Comparison of ENCODE assay signal across 21 mouse cellular contexts in genomic region chr5:75266871-75267270, GRCm38 (mm10).
A peak's percentile ranks its signal among the peaks of the same experiment; 100 is the strongest.
DNase-seq lines count a peak whose midpoint lies in the region; ATAC-seq and TF ChIP-seq lines count a peak whose summit lies in the region.
"Had no signal": no experiment of that assay in that cellular context is flagged by ENCODE, and none has a peak within 500 bp of the region (broad histone marks: within the 10 kb centered on the region; RNA-seq: fewer than 3 reads in every experiment).

No protein-coding gene starts in this region.

- no peaks in the 10 kb centered on the region for H3K36me3 ChIP-seq in kidney, embryonic 15.5 days
- no peaks in the 10 kb centered on the region for H3K36me3 ChIP-seq in kidney, adult 2 months (ENCODE audit: control insufficient read depth, insufficient read depth, low read length)
- H3K36me3 ChIP-seq in midbrain, embryonic 10.5 days: no peaks in the 10 kb centered on the region
- no peaks in the 10 kb centered on the region for H3K36me3 ChIP-seq in midbrain, postnatal 0 days (ENCODE audit: insufficient read depth, low read length)
- H3K36me3 ChIP-seq in limb, embryonic 13.5 days: no peaks in the 10 kb centered on the region
- H3K36me3 ChIP-seq: embryonic facial prominence, embryonic 13.5 days; heart, embryonic 15.5 days had no signal

- no peak for DNase-seq in kidney, adult 2 months
- peak; percentile 18 for DNase-seq in kidney, postnatal 14 days
- DNase-seq in kidney, adult 8-10 months: no peak
- DNase-seq in midbrain, embryonic 10.5 days (ENCODE audit: low spot score): no peak
- no peak for DNase-seq in midbrain, postnatal 0 days (ENCODE audit: low spot score)
- DNase-seq in layer of hippocampus, postnatal 10 days (ENCODE audit: low spot score in 2 of 2): no peak
- DNase-seq: adrenal gland, adult 2 months; adrenal gland, postnatal 25 days; cerebellum, adult 18-20 months; cerebellum, adult 9-11 months; cerebellum, postnatal 36 days; gastrocnemius, adult 2 months; gastrocnemius, postnatal 36 days; heart, adult 11 months; heart, postnatal 14 days had no signal

- no peak overlapping the region for H3K4me2 ChIP-seq in kidney, embryonic 15.5 days
- no peak overlapping the region for H3K4me2 ChIP-seq in midbrain, postnatal 0 days (ENCODE audit: low read depth, low read length, poor library complexity, severe bottlenecking)
- H3K4me2 ChIP-seq in limb, embryonic 13.5 days (replicated peaks): no peak overlapping the region
- H3K4me2 ChIP-seq: embryonic facial prominence, embryonic 13.5 days; heart, embryonic 11.5 days; heart, embryonic 15.5 days had no signal

- peaks cover 8% of the 10 kb centered on the region for H3K4me1 ChIP-seq in kidney, embryonic 15.5 days
- no peaks in the 10 kb centered on the region for H3K4me1 ChIP-seq in kidney, adult 2 months (ENCODE audit: control insufficient read depth, insufficient read depth, low read length)
- peaks cover 16% of the 10 kb centered on the region for H3K4me1 ChIP-seq in midbrain, embryonic 10.5 days
- no peaks in the 10 kb centered on the region for H3K4me1 ChIP-seq in midbrain, postnatal 0 days (ENCODE audit: insufficient read depth, low read length)
- H3K4me1 ChIP-seq in limb, embryonic 13.5 days: peaks cover 11% of the 10 kb centered on the region
- H3K4me1 ChIP-seq: embryonic facial prominence, embryonic 13.5 days; heart, embryonic 15.5 days had no signal

- peak overlapping the region; percentile 10; the same call in 1 of the 2 replicates for H3K27ac ChIP-seq in kidney, embryonic 15.5 days
- H3K27ac ChIP-seq in kidney, adult 2 months (ENCODE audit: insufficient read depth, low read depth, low read length): no peak overlapping the region
- H3K27ac ChIP-seq in midbrain, embryonic 10.5 days (replicated peaks): peak overlapping the region; percentile 71
- no peak overlapping the region for H3K27ac ChIP-seq in midbrain, postnatal 0 days (ENCODE audit: low read depth, low read length)
- H3K27ac ChIP-seq in limb, embryonic 13.5 days: peak overlapping the region; percentile 33; the same call in 1 of the 2 replicates
- H3K27ac ChIP-seq: embryonic facial prominence, embryonic 13.5 days; gastrocnemius, adult 2 months; heart, embryonic 15.5 days had no signal

- no peaks in the 10 kb centered on the region for H3K27me3 ChIP-seq in kidney, embryonic 15.5 days
- no peaks in the 10 kb centered on the region for H3K27me3 ChIP-seq in kidney, adult 2 months (replicated peaks; ENCODE audit: control insufficient read depth, insufficient read depth, low read length)
- H3K27me3 ChIP-seq in midbrain, embryonic 10.5 days (ENCODE audit: low read depth, poor library complexity, severe bottlenecking): no peaks in the 10 kb centered on the region
- no peaks in the 10 kb centered on the region for H3K27me3 ChIP-seq in midbrain, postnatal 0 days (ENCODE audit: insufficient read depth, low read length)
- H3K27me3 ChIP-seq in limb, embryonic 13.5 days: no peaks in the 10 kb centered on the region
- H3K27me3 ChIP-seq: embryonic facial prominence, embryonic 13.5 days; heart, embryonic 15.5 days had no signal

- TF ChIP-seq CTCF in kidney, adult 2 months (conservative IDR thresholded peaks at IDR 0.05; ENCODE audit: insufficient read depth, insufficient read length, low read depth, low read length): no peak
- TF ChIP-seq CTCF in midbrain, postnatal 0 days (IDR thresholded peaks at IDR 0.05): no peak

- no peaks in the 10 kb centered on the region for H3K9me3 ChIP-seq in kidney, embryonic 15.5 days (replicated peaks)
- H3K9me3 ChIP-seq in midbrain, embryonic 10.5 days (replicated peaks): no peaks in the 10 kb centered on the region
- H3K9me3 ChIP-seq in midbrain, postnatal 0 days (ENCODE audit: low read length): no peaks in the 10 kb centered on the region
- H3K9me3 ChIP-seq in limb, embryonic 13.5 days: no peaks in the 10 kb centered on the region
- H3K9me3 ChIP-seq: embryonic facial prominence, embryonic 13.5 days; heart, embryonic 15.5 days had no signal

- no peak for TF ChIP-seq POLR2A in kidney, adult 2 months (IDR thresholded peaks at IDR 0.05; ENCODE audit: low read depth, low read length)

- H3K4me3 ChIP-seq in kidney, embryonic 15.5 days (replicated peaks): no peak overlapping the region
- no peak overlapping the region for H3K4me3 ChIP-seq in kidney, adult 2 months (ENCODE audit: insufficient read depth, low read depth, low read length)
- H3K4me3 ChIP-seq in midbrain, embryonic 10.5 days: no peak overlapping the region
- no peak overlapping the region for H3K4me3 ChIP-seq in midbrain, postnatal 0 days (ENCODE audit: low read depth, low read length)
- no peak overlapping the region for H3K4me3 ChIP-seq in limb, embryonic 13.5 days
- H3K4me3 ChIP-seq: embryonic facial prominence, embryonic 13.5 days; gastrocnemius, adult 2 months; heart, embryonic 15.5 days had no signal

- ATAC-seq in kidney, embryonic 15.5 days (replicated peaks; ENCODE audit: low FRiP score): no peak
- no peak for ATAC-seq in midbrain, postnatal 0 days (ENCODE audit: low FRiP score)
- ATAC-seq in limb, embryonic 13.5 days (ENCODE audit: low FRiP score, low read depth): no peak
- ATAC-seq: forebrain, embryonic 14.5 days had no signal

- WGBS in kidney, embryonic 15.5 days: 57% methylated on average over 4 of the region's 4 CpGs
- 63% methylated on average over 4 of the region's 4 CpGs for WGBS in kidney, adult 2 months
- WGBS in midbrain, embryonic 10.5 days: 92% methylated on average over 4 of the region's 4 CpGs
- 78% methylated on average over 4 of the region's 4 CpGs for WGBS in midbrain, postnatal 0 days
- 69% methylated on average over 4 of the region's 4 CpGs for WGBS in limb, embryonic 13.5 days

- H3K9ac ChIP-seq in kidney, embryonic 15.5 days: no peak overlapping the region
- no peak overlapping the region for H3K9ac ChIP-seq in midbrain, postnatal 0 days (replicated peaks; ENCODE audit: low read length, poor library complexity, severe bottlenecking)
- H3K9ac ChIP-seq in limb, embryonic 13.5 days: no peak overlapping the region
- H3K9ac ChIP-seq: embryonic facial prominence, embryonic 13.5 days; heart, embryonic 15.5 days had no signal

Comparison
In these comparisons a context has a peak if more than half of its experiments do, and no peak if none do; other contexts are left out.
1. H3K27ac ChIP-seq: peak in kidney, embryonic 15.5 days (single experiment), midbrain, embryonic 10.5 days (single experiment) and limb, embryonic 13.5 days (single experiment); none in kidney, adult 2 months (single experiment) and midbrain, postnatal 0 days (single experiment).